Mouse (Mus musculus) testis, adult 2 months (tissue): ENCODE results near the gene Cpox. TPM values are rescaled to one million over a fixed set of nuclear protein-coding genes. Genes with fewer than 3 reads are reported as not detected.
A peak's percentile ranks its signal among the peaks of the same experiment; 100 is the strongest.

Source experiments
- H3K27ac ChIP-seq: fragments of 200-500 bp; 2 replicates; pipeline ENCODE4 v1.5.1; 2012; ENCODE audit warnings: low read depth, low read length; ENCODE audit not compliant: control insufficient read depth, insufficient read depth
- H3K27me3 ChIP-seq: fragments of 200-500 bp; 2 replicates; pipeline ENCODE4 v1.6.1; 2012; ENCODE audit warnings: mild to moderate bottlenecking, low read length, moderate library complexity; ENCODE audit not compliant: control insufficient read depth, insufficient read depth
- H3K36me3 ChIP-seq: fragments of 200-500 bp; 2 replicates; pipeline ENCODE4 v1.6.1; 2012; ENCODE audit warnings: mild to moderate bottlenecking, low read length; ENCODE audit not compliant: control insufficient read depth, insufficient read depth
- H3K4me1 ChIP-seq: fragments of 200-500 bp; 2 replicates; pipeline ENCODE4 v1.6.1; 2012; ENCODE audit warnings: low read length; ENCODE audit not compliant: control insufficient read depth, insufficient read depth
- H3K4me3 ChIP-seq: fragments of 200-500 bp; 2 replicates; pipeline ENCODE4 v1.5.1; 2012; ENCODE audit warnings: low read depth, mild to moderate bottlenecking, low read length, moderate library complexity, mixed read lengths; ENCODE audit not compliant: control insufficient read depth
- CTCF ChIP-seq: fragments of 200-500 bp; IDR thresholded peaks from 2 replicates; pipeline ENCODE4 v1.5.1; 2012; ENCODE audit warnings: low read depth, mild to moderate bottlenecking, inconsistent platforms, low read length, moderate library complexity; ENCODE audit not compliant: control insufficient read depth, insufficient read depth, insufficient replicate concordance
- POLR2A ChIP-seq: fragments of 200-500 bp; IDR thresholded peaks from 2 replicates; pipeline ENCODE4 v1.6.1; 2012; ENCODE audit warnings: low read depth, mild to moderate bottlenecking, inconsistent platforms, low read length, moderate library complexity; ENCODE audit not compliant: control insufficient read depth
- polyA plus RNA-seq: library from polyadenylated mRNA; depleted of rRNA; stranded (reverse); fragments of >200 nt; gene quantifications from 2 replicates; pipeline ENCODE4 v1.2.3, GENCODE M21; 2012

Gene Cpox
- polyA plus RNA-seq, 1 experiment = 2.2 TPM

DNA sequence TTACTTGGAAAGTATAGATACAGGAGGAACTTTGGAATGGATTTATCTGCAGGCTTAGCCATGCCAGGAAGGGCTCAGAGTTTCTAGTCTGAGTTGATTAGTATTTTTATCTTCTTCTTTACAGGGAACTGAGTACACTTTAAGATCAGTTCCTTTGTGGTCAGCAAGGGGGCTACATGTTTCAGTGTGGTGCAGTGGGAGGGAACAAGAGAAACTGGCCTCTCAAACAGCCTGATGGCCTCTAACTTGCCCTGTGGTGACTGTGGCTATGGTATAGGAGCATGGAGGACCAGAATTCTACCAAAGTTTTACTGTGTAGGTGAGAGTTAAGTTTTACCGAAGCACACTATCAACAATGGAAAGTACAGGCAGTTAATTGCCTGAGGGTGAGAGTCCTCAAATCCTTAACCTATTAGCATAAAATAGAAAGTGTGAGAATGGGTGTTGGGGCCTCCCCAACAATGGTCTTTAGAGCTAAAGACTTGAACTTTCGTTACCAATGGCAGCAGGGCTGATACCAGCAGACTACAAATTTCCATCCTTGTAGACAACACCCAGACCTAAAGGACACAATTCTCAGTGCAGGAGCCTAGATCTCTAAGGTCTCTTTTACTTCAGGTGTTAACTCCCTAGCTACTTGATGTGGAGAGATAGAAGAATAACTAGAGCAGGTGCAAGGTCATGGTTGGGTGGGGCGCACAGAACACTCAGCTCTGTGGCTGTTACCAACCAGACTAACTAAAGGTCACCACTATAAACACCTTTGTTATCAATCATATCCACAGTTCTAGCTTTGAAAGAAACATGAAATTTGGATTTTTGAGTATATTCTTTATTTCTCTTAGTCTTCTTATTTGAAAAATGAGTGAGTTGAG, 38.7 kb downstream of the Cpox start:
- Histone ChIP-seq H3K4me1 (no peaks in the 10 kb centered on the region), H3K27me3 (no peaks in the 10 kb centered on the region), H3K27ac (no peak overlapping the region), H3K36me3 (no peaks in the 10 kb centered on the region), H3K4me3 (no peak overlapping the region)
- TF ChIP-seq CTCF = no peak
- no peak for TF ChIP-seq POLR2A

DNA sequence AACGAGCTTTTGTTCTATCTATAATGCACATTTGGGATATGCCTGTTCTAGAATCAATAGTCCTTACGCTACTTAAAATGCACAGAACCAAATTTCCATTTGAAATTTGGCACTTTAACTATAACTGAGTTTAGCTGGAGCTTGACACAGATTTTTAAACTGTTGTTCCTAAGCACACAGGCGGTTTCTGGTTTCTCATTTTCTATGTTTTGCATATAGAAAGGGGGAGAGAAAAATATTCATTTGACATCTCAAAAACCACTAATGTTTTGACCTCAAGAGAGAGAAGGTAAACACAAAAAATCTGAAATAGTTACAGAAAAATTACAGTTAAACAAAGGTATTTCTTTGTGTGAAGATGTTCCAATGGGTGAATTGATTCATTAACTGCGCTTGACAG, 39.4 kb downstream of the Cpox start:
- H3K27ac ChIP-seq = no peak overlapping the region
- no peaks in the 10 kb centered on the region for H3K27me3 ChIP-seq
- no peak overlapping the region for H3K4me3 ChIP-seq
- TF ChIP-seq CTCF (no peak), POLR2A (no peak)
- no peaks in the 10 kb centered on the region for H3K4me1 ChIP-seq
- H3K36me3 ChIP-seq = no peaks in the 10 kb centered on the region

DNA sequence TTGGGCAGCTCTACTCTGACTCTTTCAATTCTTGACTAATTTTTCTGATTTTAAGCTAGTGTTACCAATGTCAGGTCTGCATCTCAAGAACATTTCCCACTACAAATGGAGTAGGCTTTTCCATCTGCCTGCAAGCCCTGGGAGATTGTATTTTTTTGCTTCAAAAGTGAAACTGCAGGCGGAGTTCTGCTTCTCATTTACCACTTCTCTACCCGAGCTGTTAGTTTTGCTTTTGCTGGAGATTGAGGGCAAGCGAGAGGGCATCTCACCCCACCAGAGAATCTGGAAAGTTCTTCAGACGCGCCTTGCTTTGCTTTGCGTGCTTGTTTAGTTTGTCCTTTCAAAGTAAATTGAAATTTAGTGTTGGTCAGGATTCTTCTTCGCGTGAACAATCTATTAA, 42.1 kb downstream of the Cpox start:
- Histone ChIP-seq H3K4me1 (no peaks in the 10 kb centered on the region), H3K36me3 (no peaks in the 10 kb centered on the region), H3K27me3 (no peaks in the 10 kb centered on the region), H3K4me3 (no peak overlapping the region), H3K27ac (no peak overlapping the region)
- TF ChIP-seq CTCF (no peak), POLR2A (no peak)

DNA sequence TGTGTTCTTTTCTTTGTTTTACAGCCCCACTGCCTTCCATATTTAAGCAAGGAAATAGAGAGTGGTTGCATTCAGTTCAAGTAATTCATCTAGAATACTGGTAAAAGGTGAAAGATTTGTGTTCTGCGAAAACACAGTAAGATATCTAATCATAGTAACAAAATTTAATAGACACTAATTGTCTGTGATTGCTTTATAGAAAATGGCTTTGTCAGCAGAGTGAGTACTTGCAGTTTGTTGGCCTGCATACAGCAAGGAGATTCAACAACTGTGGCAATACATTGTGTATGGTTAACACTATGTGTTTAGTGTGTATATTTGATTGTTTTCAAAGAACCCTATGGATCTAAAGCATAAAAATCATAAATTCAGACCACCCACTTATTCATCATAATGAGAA, 43.0 kb downstream of the Cpox start:
- no peak overlapping the region for H3K27ac ChIP-seq
- TF ChIP-seq POLR2A (no peak), CTCF (no peak)
- H3K4me1 ChIP-seq = no peaks in the 10 kb centered on the region; the same call in 1 of the 2 replicates
- no peak overlapping the region for H3K4me3 ChIP-seq
- H3K36me3 ChIP-seq = no peaks in the 10 kb centered on the region
- no peaks in the 10 kb centered on the region for H3K27me3 ChIP-seq

DNA sequence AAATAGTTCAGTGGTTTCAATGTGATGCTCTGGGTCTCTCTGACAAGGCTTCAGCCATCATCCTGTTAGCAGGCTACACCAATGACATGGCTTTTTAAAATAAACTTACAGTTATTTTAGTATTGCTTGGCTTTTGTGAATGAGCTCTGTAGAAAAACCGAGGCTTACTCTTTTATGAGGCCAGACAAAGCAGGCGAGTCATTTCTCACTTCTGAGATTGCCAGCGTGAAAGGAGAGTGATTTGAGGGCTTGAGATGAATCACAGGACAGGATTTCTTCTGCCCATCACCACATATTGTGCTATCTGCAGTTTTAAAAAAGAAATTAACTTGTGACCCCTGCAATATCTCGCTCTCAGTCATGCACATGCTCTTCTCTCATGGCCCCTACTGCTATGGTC, 44.9 kb downstream of the Cpox start:
- no peak overlapping the region for H3K27ac ChIP-seq
- H3K4me1 ChIP-seq = no peaks in the 10 kb centered on the region; the same call in 1 of the 2 replicates
- peak overlapping the region; percentile 16; the same call in 1 of the 2 replicates for H3K4me3 ChIP-seq
- H3K36me3 ChIP-seq = no peaks in the 10 kb centered on the region
- 0 out of 2 replicates have a peak, but pooled peaks cover 2% of the 10 kb centered on the region for H3K27me3 ChIP-seq
- TF ChIP-seq POLR2A (no peak), CTCF (no peak)

DNA sequence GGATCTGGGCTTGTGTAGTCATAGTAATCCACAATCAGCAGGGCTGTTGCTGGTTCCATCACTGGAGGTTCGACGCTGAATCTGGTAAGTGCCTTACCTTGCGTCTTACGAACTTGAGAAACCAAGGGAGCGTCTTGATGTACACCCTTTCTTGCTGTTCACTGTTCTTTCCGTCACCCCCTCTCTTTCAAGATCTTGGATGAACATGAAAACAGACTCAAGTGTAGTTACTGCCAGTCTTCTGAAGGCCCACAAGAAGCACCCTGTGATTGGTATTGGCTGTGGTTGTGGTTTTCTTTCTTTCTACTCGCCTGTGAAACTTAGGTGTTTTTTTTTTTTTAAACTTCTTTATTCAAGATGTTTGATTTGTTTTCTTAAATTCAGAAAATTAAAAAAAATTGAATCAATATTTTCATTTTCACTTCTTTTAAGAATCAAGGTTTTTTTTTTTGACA, 48.6 kb downstream of the Cpox start, which contains the start of gene Gpr15:
TSS of gene Gpr15 (minus strand) at position 405 of the 455 bp plus-strand sequence.
- Histone ChIP-seq H3K36me3 (no peaks in the 10 kb centered on the region), H3K27me3 (0 out of 2 replicates have a peak, but pooled peaks cover 2% of the 10 kb centered on the region), H3K27ac (no peak within 1 kb of the TSS), H3K4me3 (peak within 1 kb of the TSS; percentile 90), H3K4me1 (no peaks in the 10 kb centered on the region; the same call in 1 of the 2 replicates)
- no peak for TF ChIP-seq CTCF
- no peak for TF ChIP-seq POLR2A

DNA sequence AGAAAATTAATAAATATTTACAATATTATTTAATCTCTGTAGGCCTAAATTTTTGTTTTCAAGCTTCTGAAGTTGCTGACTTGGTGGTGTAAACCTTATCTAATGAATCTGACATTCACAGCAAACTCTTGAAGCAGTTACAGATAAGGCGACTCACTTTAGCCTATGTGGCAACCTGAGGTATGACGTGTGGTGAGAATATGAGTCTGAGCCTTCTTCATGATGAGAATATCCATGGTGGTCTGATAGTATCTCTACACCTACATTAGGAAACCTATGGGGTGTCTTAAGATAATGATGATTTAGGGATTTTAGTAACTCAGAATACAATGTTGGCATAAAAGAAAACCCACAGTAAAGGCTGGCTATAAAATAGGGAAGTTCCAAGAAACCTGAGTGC, 52.2 kb downstream of the Cpox start:
- TF ChIP-seq CTCF = no peak
- TF ChIP-seq POLR2A = no peak

More for the DNA sequence above, 52.2 kb downstream of the Cpox start:
- Histone ChIP-seq H3K4me3 (no peak overlapping the region), H3K4me1 (no peaks in the 10 kb centered on the region; the same call in 1 of the 2 replicates), H3K36me3 (no peaks in the 10 kb centered on the region), H3K27ac (no peak overlapping the region), H3K27me3 (0 out of 2 replicates have a peak, but pooled peaks cover 2% of the 10 kb centered on the region)
